Mouse (Mus musculus) adrenal gland, adult 2 months (tissue): ENCODE data around the gene Hmmr. TPM values are rescaled to one million over a fixed set of nuclear protein-coding genes. Genes with fewer than 3 reads are reported as not detected.

ENCODE experiments used
- DNase-seq: peaks from one replicate; pipeline ENCODE4 v3.0.0; 2021
- polyA plus RNA-seq: library from polyadenylated mRNA; depleted of rRNA; stranded (reverse); fragments of >200 nt; gene quantifications from 2 replicates; pipeline ENCODE4 v1.2.3, GENCODE M21; 2012; rRNA removed
- total RNA-seq, 2 experiments: library from RNA; stranded (reverse); gene quantifications; 2 replicates each; pipeline ENCODE4 v1.2.3; 2021

Gene Hmmr
- total and polyA plus RNA-seq, 3 experiments = 0.47 to 1.4 (median 0.76) TPM

GRCm38 (mm10) chr11:40694311-40695087 lies 38.7 kb downstream of the Hmmr start:
- peak; percentile 83 for DNase-seq

GRCm38 (mm10) chr11:40693366-40693951 lies 39.8 kb downstream of the Hmmr start:
- DNase-seq = peak; percentile 77

- DNase-seq = peak; percentile 98
Observed at GRCm38 (mm10) chr11:40692511-40693365, 40.5 kb downstream of the Hmmr start.

GRCm38 (mm10) chr11:40692101-40692509 lies 41.1 kb downstream of the Hmmr start:
- DNase-seq = no peak

- DNase-seq = peak; percentile 11
Observed at GRCm38 (mm10) chr11:40690444-40691127, 42.6 kb downstream of the Hmmr start.

GRCm38 (mm10) chr11:40683295-40683694 lies 49.9 kb downstream of the Hmmr start:
- no peak for DNase-seq

GRCm38 (mm10) chr11:40682456-40682855 lies 50.8 kb downstream of the Hmmr start:
- no peak for DNase-seq

GRCm38 (mm10) chr11:40677169-40677568 lies 56.1 kb downstream of the Hmmr start:
- peak; percentile 18 for DNase-seq

- DNase-seq = no peak
Observed at GRCm38 (mm10) chr11:40675014-40675730, 58.0 kb downstream of the Hmmr start.

Other genes with a start within 250 kb of the Hmmr start
- gene Mat2b, start 38.2 kb downstream of the Hmmr start, total RNA-seq = 10 to 100 TPM; 61.3 to 92.1 TPM
- 22.9 and 28.7 TPM in 2 replicates for gene Mat2b, start 38.2 kb downstream of the Hmmr start, polyA plus RNA-seq
- gene Nudcd2, start 245 bp upstream of the Hmmr start, total RNA-seq = 10 to 100 TPM; 21.1 to 25.2 TPM
- 22.0 and 27.2 TPM in 2 replicates for gene Nudcd2, start 245 bp upstream of the Hmmr start, polyA plus RNA-seq
- 10 to 100 TPM; 68.0 to 71.7 TPM for gene Ccng1, start 21.9 kb upstream of the Hmmr start, total RNA-seq
- gene Ccng1, start 21.9 kb upstream of the Hmmr start, polyA plus RNA-seq = 17.2 and 17.7 TPM in 2 replicates